Mouse (Mus musculus): ENCODE data around the gene Fstl3.

Gene Fstl3

GRCm38 (mm10) chr10:79783920-79784800 lies 7.1 kb downstream of the Fstl3 start:
- in situ Hi-C loops (cut with MboI, MseI) = no loop called here

DNA sequence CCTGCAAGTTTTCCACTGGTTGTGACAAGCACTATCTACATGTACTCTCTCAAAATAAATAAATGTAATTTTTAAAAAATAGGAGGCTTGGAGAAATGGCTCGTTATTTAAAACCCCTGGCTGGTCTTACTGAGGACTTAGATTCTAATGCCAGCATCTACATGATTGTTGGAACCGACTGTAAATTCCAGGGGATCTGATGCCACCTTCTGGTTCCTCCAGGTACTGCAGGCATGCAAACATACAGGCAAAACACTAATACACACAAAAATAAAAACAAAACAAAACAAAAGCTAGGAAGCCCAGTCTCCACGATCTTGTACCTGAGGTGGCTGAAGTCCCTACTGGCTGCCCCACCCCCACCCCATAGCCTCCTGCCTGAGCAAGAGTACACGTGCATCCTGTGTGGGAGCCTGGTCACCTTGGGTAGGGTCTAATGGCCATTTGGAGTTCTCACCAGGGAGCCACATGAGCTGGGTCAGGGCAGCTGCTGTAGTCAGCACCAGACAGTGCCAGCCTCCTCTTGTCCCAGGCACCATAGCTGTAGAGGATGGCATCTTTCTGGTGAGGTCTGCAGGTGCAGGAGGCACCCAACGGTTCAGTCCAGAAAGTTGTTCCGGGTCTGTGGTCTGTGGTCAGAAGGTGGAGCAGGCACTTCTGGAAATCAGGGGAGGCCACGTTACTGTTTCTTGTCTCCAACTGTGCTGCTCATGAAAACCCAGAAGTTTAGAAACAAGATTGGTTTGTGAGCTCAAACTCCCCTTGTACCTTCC lies 11.5 kb downstream of the Fstl3 start:
- in situ Hi-C loops (cut with MboI, MseI) = no loop called here

DNA sequence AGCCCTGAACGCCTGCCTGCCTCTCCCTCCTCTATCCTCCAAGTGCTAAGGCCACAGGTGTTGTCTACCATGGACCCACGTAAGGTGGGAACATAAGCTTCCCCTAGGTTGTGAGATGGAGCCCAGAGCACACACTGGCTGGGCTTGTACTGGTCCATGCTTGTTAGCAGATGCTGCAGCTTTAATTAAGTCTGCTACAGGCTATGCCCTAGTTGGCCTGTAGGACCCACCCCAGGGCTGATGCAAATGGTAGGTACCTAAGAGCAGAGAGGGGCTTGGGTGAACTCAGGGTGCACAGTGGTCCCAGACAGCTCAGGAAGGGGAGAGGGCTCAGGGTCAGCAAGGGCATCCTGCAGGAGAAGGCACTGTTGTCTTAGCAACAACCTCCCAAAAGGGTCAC lies 12.5 kb downstream of the Fstl3 start:
- in situ Hi-C loops (cut with MboI, MseI) = no loop called here

DNA sequence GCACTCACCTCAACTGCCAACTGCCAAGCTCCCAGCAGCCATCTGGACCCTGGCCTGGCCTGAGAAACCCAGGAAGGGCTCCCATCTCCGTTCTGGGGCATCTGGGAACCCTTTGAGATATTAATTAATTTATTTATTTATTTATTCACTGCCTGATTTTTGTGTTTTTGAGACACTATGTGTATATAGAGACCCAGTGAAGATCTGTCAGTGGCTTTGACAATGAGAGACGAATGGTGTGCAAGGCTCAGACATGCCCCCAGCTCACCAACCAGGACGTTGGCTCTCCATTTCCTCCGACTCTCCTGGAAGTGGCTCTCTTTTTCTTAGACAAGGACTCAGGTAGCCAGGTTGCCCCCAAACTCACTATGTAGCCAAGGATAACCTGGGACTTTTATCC lies 13.8 kb downstream of the Fstl3 start, which contains the start of gene Prss57:
Gene Prss57 (minus strand): TSS at position 101 of the 400 bp plus-strand sequence.
- in situ Hi-C loops (cut with MboI, MseI) = no loop called here

- in situ Hi-C loops (cut with MboI, MseI) = no loop called here
These were observed 15.4 kb downstream of the Fstl3 start for GRCm38 (mm10) chr10:79792339-79793040.

DNA sequence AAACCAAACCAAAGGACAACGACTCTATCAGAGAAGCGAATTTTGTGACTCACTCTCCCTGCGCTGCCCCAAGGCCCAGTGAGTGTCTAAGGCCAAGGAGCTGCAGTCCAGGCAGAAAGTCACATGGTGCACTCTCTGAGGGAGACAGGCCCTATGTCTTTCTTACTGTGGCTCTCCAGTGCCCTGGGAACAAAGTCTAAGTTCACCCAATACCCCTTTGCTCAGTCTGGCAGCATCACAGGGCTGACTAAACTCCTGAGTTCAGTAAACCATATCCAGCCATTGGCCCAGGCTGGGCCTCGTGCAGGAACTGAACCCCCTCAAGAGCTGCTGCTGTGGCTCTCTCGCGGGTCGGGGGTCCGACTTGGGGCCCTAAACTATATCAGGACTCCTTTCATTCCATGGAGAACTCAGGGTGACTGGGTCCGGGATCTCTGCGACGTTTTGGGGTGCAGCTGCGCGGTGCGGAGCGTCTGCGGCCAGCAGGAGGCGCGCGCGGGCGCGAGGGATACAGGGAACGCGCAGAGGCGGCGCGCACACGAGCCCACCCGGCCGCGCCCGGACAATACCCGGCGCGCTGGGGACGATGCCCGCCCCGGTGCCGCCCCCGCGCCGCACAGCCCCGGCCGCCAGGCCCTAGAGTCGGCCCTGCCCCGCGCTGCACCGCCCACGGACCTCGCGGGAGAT lies 16.1 kb downstream of the Fstl3 start, which contains the start of gene Palm:
Gene Palm (plus strand): TSS at position 522 of the 687 bp plus-strand sequence.
- in situ Hi-C loops (cut with MboI, MseI) = no loop called here

- in situ Hi-C loops (cut with MboI, MseI) = no loop called here
These were observed 16.8 kb downstream of the Fstl3 start for GRCm38 (mm10) chr10:79793738-79794490.

GRCm38 (mm10) chr10:79794491-79794931 lies 17.4 kb downstream of the Fstl3 start:
- in situ Hi-C loops (cut with MboI, MseI) = no loop called here

DNA sequence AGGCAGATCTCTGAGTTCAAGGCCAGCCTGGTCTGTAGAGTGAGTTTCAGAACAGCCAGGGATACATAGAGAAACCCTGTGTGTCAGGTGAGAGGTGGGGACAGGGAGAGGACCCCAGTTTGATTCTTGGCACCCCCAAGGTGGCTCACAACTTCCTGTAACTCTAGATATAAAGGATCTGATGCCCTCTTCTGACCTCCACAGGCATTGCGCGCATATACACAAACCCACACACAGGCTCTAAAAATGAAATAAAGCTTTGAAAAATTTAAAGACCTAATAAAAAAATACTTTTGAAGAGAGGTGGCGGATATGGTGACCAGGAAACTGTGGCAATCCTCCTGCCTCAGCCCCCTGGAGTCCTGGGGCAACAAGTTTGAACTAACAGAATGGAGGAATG lies 18.8 kb downstream of the Fstl3 start:
- in situ Hi-C loops (cut with MboI, MseI) = no loop called here

DNA sequence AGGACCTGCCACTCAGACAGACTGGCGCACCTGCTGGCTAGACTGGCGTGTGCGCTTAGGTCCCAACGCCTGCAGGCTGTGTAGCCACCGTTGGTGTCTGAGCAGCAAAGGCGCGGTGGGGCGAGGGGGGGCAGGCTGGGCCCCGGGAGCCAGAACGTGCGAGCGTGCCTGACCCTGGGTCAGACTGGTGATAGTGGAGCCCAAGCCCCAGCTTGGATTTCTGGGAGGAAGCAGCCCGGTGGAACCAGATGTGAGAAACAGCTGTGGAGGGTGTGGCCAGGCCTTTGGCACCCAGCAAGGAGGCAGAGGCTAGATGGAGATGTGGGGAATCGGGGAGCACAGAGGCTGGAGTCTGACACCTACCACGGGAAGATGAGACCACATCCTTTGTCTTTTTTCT lies 20.3 kb downstream of the Fstl3 start:
- in situ Hi-C loops (cut with MboI, MseI) = no loop called here

GRCm38 (mm10) chr10:79798289-79798928 lies 21.3 kb downstream of the Fstl3 start:
- in situ Hi-C loops (cut with MboI, MseI) = no loop called here

DNA sequence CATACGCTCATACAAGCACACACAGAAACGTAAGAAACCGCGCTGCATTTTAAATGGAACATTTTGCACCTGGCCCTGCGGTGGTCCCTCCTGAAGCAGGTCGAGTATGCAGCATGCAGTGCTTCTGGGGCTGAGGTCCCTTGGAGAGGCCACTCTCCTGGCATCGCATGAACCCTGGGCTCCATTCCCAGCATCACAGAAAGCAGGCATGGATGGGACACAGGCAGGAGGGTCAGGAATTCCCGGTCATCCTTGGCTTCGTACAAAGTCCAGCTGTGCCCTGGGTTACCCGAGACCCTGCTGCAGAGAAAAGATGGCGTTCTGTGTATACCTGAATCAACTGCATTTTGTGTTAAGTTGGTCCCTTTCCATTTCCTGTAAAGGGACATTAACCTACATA lies 23.4 kb downstream of the Fstl3 start:
- in situ Hi-C loops (cut with MboI, MseI) = no loop called here

- in situ Hi-C loops (cut with MboI, MseI) = no loop called here
These were observed 24.8 kb downstream of the Fstl3 start for GRCm38 (mm10) chr10:79801837-79802236.

- in situ Hi-C loops (cut with MboI, MseI) = no loop called here
These were observed 25.4 kb downstream of the Fstl3 start for GRCm38 (mm10) chr10:79802331-79802971.

DNA sequence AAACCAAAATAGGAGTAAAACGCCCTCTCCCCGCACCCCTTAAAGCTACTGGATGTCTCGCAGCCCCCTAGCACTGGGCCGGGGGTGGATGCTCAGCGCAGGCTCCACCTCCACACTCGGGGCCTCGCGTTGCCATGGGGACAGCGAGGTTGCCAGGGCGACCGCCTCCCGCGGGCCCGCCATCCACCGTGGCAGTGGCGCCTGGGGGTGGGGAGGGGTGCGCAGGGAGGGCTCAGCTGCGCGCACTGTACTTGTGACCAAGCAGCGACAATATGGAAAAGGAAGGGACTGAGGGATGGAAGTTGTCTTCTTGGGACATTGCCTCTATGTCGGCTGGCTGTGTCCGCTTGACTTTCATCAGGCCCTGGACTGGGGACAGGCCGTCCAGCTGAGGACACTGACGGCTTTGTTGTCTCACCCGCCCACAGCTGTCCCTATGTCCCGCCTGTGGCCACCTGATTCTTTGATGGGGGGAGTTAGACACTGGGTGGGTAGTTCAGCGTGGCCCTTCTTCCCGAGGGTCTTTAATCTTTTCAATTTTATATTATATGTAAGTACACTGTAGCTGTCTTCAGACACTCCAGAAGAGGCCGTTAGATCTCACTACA lies 26.7 kb downstream of the Fstl3 start:
- in situ Hi-C loops (cut with MboI, MseI) = no loop called here

DNA sequence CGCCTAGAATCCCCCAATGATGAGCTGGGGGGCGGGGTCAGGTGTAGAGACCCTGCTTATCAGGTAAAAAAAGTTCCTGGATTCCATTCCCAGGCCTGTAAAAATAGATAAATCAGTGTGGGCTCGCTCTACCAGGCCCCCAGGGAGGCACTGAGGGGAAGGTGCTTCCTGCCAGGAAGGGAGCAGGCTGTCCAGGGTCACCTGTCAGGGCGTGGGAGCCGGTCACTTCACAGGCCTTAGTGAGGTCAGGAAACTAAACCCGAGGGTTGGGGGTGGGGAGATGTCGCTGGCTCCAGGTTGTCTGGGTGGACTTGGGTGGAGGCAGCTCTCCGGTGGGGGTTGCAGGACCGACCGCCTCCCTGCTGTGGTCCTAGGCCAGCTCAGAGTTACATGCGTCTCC lies 28.6 kb downstream of the Fstl3 start:
- in situ Hi-C loops (cut with MboI, MseI) = no loop called here

GRCm38 (mm10) chr10:79806331-79806730 lies 29.3 kb downstream of the Fstl3 start:
- in situ Hi-C loops (cut with MboI, MseI) = no loop called here

DNA sequence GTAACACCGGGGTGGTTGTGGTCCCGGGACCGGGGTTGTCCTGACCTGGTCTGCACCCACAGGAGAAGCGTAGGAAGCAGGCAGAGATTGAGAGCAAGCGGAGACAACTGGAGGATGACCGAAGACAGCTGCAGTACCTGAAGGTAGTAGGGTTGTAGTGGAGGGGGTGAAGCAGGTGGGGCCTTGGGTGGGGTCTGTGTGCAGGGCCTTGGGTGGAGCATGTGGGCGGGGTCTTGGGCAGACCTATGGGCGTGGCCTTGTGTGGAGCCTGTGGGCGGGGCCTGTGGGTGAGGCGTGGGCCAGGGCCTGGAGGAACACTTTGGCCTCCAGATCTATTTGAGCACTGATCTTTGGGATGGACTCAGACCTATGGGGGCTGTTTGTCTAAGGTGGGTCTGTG lies 29.9 kb downstream of the Fstl3 start:
- in situ Hi-C loops (cut with MboI, MseI) = no loop called here

GRCm38 (mm10) chr10:79807826-79808225 lies 30.8 kb downstream of the Fstl3 start:
- in situ Hi-C loops (cut with MboI, MseI) = no loop called here
